Mouse (Mus musculus) MEL (cell line): ENCODE data around the gene Fscn1. TPM values are rescaled to one million over a fixed set of nuclear protein-coding genes. Genes with fewer than 3 reads are reported as not detected.

Experiments
- DNase-seq: peaks from one replicate; pipeline ENCODE4 v3.0.0; 2011; ENCODE audit warnings: low read depth, low spot score
- H3K27ac ChIP-seq: 2 replicates; pipeline ENCODE4 v1.5.1; 2012; ENCODE audit warnings: low read depth, mild to moderate bottlenecking, control low read depth, low read length, moderate library complexity; ENCODE audit not compliant: control insufficient read depth
- H3K27me3 ChIP-seq, 2 experiments: fragments of 150-350 bp in 1 of 2; sonication (generic) in 1 of 2; 2 replicates each; pipeline ENCODE4 v1.6.1; 2012; ENCODE audit warnings: low read length in 2 of 2, mild to moderate bottlenecking in 2 of 2, improper control_type of control experiment in 1 of 2, moderate library complexity in 1 of 2; ENCODE audit not compliant: insufficient read depth in 2 of 2, control insufficient read depth in 1 of 2
- H3K36me3 ChIP-seq, 2 experiments: 2 replicates each; pipeline ENCODE4 v1.6.1; 2012 to 2014; ENCODE audit warnings: low read length in 2 of 2, improper control_type of control experiment in 1 of 2, inconsistent platforms in 1 of 2, mild to moderate bottlenecking in 1 of 2; ENCODE audit not compliant: insufficient read depth in 2 of 2, control insufficient read depth in 1 of 2
- H3K4me1 ChIP-seq, 2 experiments: fragments of 150-350 bp in 1 of 2; sonication (generic) in 1 of 2; 2 replicates each; pipeline ENCODE4 v1.6.1; 2012; ENCODE audit warnings: low read length in 2 of 2, improper control_type of control experiment in 1 of 2, mild to moderate bottlenecking in 1 of 2; ENCODE audit not compliant: insufficient read depth in 2 of 2, control insufficient read depth in 1 of 2
- H3K4me3 ChIP-seq, 2 experiments: fragments of 150-350 bp in 1 of 2; sonication (generic) in 1 of 2; 2 replicates each; pipeline ENCODE4 v1.5.1; 2012; ENCODE audit warnings: low read depth in 2 of 2, low read length in 2 of 2, mild to moderate bottlenecking in 2 of 2, moderate library complexity in 2 of 2, control low read depth in 1 of 2, improper control_type of control experiment in 1 of 2; ENCODE audit not compliant: control insufficient read depth in 1 of 2, insufficient read depth in 1 of 2
- H3K79me2 ChIP-seq: 2 replicates; pipeline ENCODE4 v1.6.1; 2012; ENCODE audit warnings: mild to moderate bottlenecking, low read length, moderate library complexity; ENCODE audit not compliant: control insufficient read depth, poor library complexity, insufficient read depth
- H3K9ac ChIP-seq: 2 replicates; pipeline ENCODE4 v1.6.1; 2012; ENCODE audit warnings: low read depth, mild to moderate bottlenecking, control low read depth, low read length, moderate library complexity; ENCODE audit not compliant: control insufficient read depth, poor library complexity, severe bottlenecking
- H3K9me3 ChIP-seq: fragments of 150-350 bp; sonication (generic); replicated peaks from 2 replicates; pipeline ENCODE4 v1.6.1; 2012; ENCODE audit warnings: mild to moderate bottlenecking, low read length, improper control_type of control experiment, moderate library complexity; ENCODE audit not compliant: insufficient read depth
- BHLHE40 ChIP-seq: IDR thresholded peaks from 2 replicates; pipeline ENCODE4 v1.6.1; 2012; ENCODE audit warnings: low read depth, mild to moderate bottlenecking, inconsistent platforms, low read length, improper control_type of control experiment, borderline replicate concordance
- CHD2 ChIP-seq: IDR thresholded peaks from 2 replicates; pipeline ENCODE4 v1.6.1; 2011; ENCODE audit warnings: low read length, improper control_type of control experiment
- E2F4 ChIP-seq: IDR thresholded peaks from 2 replicates; pipeline ENCODE4 v1.6.1; 2011; ENCODE audit warnings: low read depth, low read length, improper control_type of control experiment, borderline replicate concordance
- ELF1 ChIP-seq: IDR thresholded peaks from 2 replicates; pipeline ENCODE4 v1.6.1; 2014; ENCODE audit warnings: low read depth, mild to moderate bottlenecking, inconsistent platforms, low read length, improper control_type of control experiment, moderate library complexity
- EP300 ChIP-seq, 2 experiments: IDR thresholded peaks; 2 replicates each; pipeline ENCODE4 v1.6.1; 2011; ENCODE audit warnings: improper control_type of control experiment in 2 of 2, low read length in 2 of 2, low read depth in 1 of 2, mild to moderate bottlenecking in 1 of 2
- ETS1 ChIP-seq: IDR thresholded peaks from 2 replicates; pipeline ENCODE4 v1.6.1; 2012; ENCODE audit warnings: low read depth, mild to moderate bottlenecking, inconsistent platforms, low read length, improper control_type of control experiment, moderate library complexity
- GABPA ChIP-seq: IDR thresholded peaks from 2 replicates; pipeline ENCODE4 v1.6.1; 2012; ENCODE audit warnings: low read depth, mild to moderate bottlenecking, inconsistent platforms, low read length, improper control_type of control experiment, moderate library complexity
- HCFC1 ChIP-seq: IDR thresholded peaks from 2 replicates; pipeline ENCODE4 v1.6.1; 2012; ENCODE audit warnings: low read depth, mild to moderate bottlenecking, inconsistent platforms, low read length, improper control_type of control experiment, moderate library complexity
- MAFK ChIP-seq: IDR thresholded peaks from 2 replicates; pipeline ENCODE4 v1.6.1; 2011; ENCODE audit warnings: low read depth, mild to moderate bottlenecking, low read length, improper control_type of control experiment, borderline replicate concordance
- MAZ ChIP-seq: IDR thresholded peaks from 2 replicates; pipeline ENCODE4 v1.6.1; 2012; ENCODE audit warnings: low read depth, mild to moderate bottlenecking, inconsistent platforms, low read length, improper control_type of control experiment
- MXI1 ChIP-seq: IDR thresholded peaks from 2 replicates; pipeline ENCODE4 v1.6.1; 2011; ENCODE audit warnings: mild to moderate bottlenecking, low read depth, low read length, improper control_type of control experiment
- MYB ChIP-seq: IDR thresholded peaks from 2 replicates; pipeline ENCODE4 v1.6.1; 2011; ENCODE audit warnings: mild to moderate bottlenecking, low read depth, low read length, improper control_type of control experiment
- NRF1 ChIP-seq: IDR thresholded peaks from 2 replicates; pipeline ENCODE4 v1.6.1; 2014; ENCODE audit warnings: low read depth, mild to moderate bottlenecking, inconsistent platforms, low read length, improper control_type of control experiment, moderate library complexity; ENCODE audit not compliant: poor library complexity, insufficient read depth, severe bottlenecking
- POLR2A ChIP-seq, 2 experiments: IDR thresholded peaks; 2 replicates each; pipeline ENCODE4 v1.6.1; 2011 to 2012; ENCODE audit warnings: low read length in 2 of 2, mild to moderate bottlenecking in 2 of 2, control low read depth in 1 of 2, improper control_type of control experiment in 1 of 2, low read depth in 1 of 2, moderate library complexity in 1 of 2; ENCODE audit not compliant: control insufficient read depth in 1 of 2, insufficient read depth in 1 of 2, poor library complexity in 1 of 2
- POLR2AphosphoS2 ChIP-seq: IDR thresholded peaks from 2 replicates; pipeline ENCODE4 v1.6.1; 2011; ENCODE audit warnings: low read length, improper control_type of control experiment
- POLR2AphosphoS5 ChIP-seq: IDR thresholded peaks from 2 replicates; pipeline ENCODE4 v1.6.1; 2012; ENCODE audit warnings: low read depth, borderline replicate concordance, mild to moderate bottlenecking, inconsistent platforms, low read length, moderate library complexity, mixed read lengths
- RAD21 ChIP-seq: IDR thresholded peaks from 2 replicates; pipeline ENCODE4 v1.6.1; 2011; ENCODE audit warnings: mild to moderate bottlenecking, low read depth, low read length, improper control_type of control experiment
- RCOR1 ChIP-seq: IDR thresholded peaks from 2 replicates; pipeline ENCODE4 v1.6.1; 2012; ENCODE audit warnings: low read depth, mild to moderate bottlenecking, inconsistent platforms, low read length, improper control_type of control experiment
- TAL1 ChIP-seq: IDR thresholded peaks from 2 replicates; pipeline ENCODE4 v1.6.1; 2012; ENCODE audit warnings: mild to moderate bottlenecking, inconsistent platforms, low read length, moderate library complexity, mixed read lengths
- TBP ChIP-seq: IDR thresholded peaks from 2 replicates; pipeline ENCODE4 v1.8.0; 2011; ENCODE audit warnings: low read depth, low read length, improper control_type of control experiment
- TCF12 ChIP-seq: IDR thresholded peaks from 2 replicates; pipeline ENCODE4 v1.6.1; 2014; ENCODE audit warnings: low read depth, mild to moderate bottlenecking, inconsistent platforms, low read length, improper control_type of control experiment, moderate library complexity
- USF1 ChIP-seq: IDR thresholded peaks from 2 replicates; pipeline ENCODE4 v1.6.1; 2014; ENCODE audit warnings: low read depth, mild to moderate bottlenecking, inconsistent platforms, low read length, improper control_type of control experiment, moderate library complexity
- USF2 ChIP-seq, 2 experiments: IDR thresholded peaks; 2 replicates each; pipeline ENCODE4 v1.6.1; 2011 to 2012; ENCODE audit warnings: improper control_type of control experiment in 2 of 2, low read length in 2 of 2, borderline replicate concordance in 1 of 2, inconsistent platforms in 1 of 2, low read depth in 1 of 2, mild to moderate bottlenecking in 1 of 2; ENCODE audit not compliant: insufficient read depth in 1 of 2
- ZKSCAN1 ChIP-seq: IDR thresholded peaks from 2 replicates; pipeline ENCODE4 v1.6.1; 2012; ENCODE audit warnings: low read depth, mild to moderate bottlenecking, inconsistent platforms, low read length, improper control_type of control experiment, moderate library complexity
- polyA plus RNA-seq, 2 experiments: library from polyadenylated mRNA; stranded (reverse) in 1 of 2; unstranded in 1 of 2; fragments of >175 nt in 1 of 2; fragments of >200 nt in 1 of 2; gene quantifications; 2 replicates each; pipeline versions ENCODE4 v1.2.1 to v1.2.4; 2012; ENCODE audit warnings: low replicate concordance in 2 of 2, low read depth in 1 of 2; ENCODE audit not compliant: insufficient read length in 2 of 2, insufficient read depth in 1 of 2, missing spikeins in 1 of 2
- total RNA-seq: library from RNA; depleted of rRNA; stranded (reverse); fragments of 300-350 nt; gene quantifications from 2 replicates; pipeline ENCODE4 v1.2.3, GENCODE M21; 2012

Gene Fscn1
- total and polyA plus RNA-seq, 3 experiments = not detected

GRCm38 (mm10) chr5:142956956-142957703 lies 3.0 kb upstream of the Fscn1 start:
- Histone ChIP-seq H3K27me3 (no peaks in the 10 kb centered on the region), H3K4me1 (no peaks in the 10 kb centered on the region)

GRCm38 (mm10) chr5:142958464-142958863 lies 1.7 kb upstream of the Fscn1 start:
- TF ChIP-seq MXI1 (no peak), TAL1 (no peak), MAFK (no peak), CHD2 (no peak), MYB (no peak), ELF1 (no peak), POLR2AphosphoS5 (no peak), HCFC1 (no peak), E2F4 (no peak), ZKSCAN1 (no peak)
- TF ChIP-seq, all 39 proteins: peak for 0
- no peak for DNase-seq
- H3K79me2 ChIP-seq = no peaks in the 10 kb centered on the region
- H3K27me3 ChIP-seq = no peaks in the 10 kb centered on the region
- no peak overlapping the region for H3K9ac ChIP-seq
- no peak overlapping the region for H3K27ac ChIP-seq
- no peaks in the 10 kb centered on the region for H3K36me3 ChIP-seq
- H3K9me3 ChIP-seq = no peaks in the 10 kb centered on the region
- no peaks in the 10 kb centered on the region for H3K4me1 ChIP-seq
- no peak overlapping the region for H3K4me3 ChIP-seq

More at GRCm38 (mm10) chr5:142956956-142957703, 3.0 kb upstream of the Fscn1 start:
- H3K9me3 ChIP-seq = no peaks in the 10 kb centered on the region
- no peak overlapping the region for H3K27ac ChIP-seq
- H3K36me3 ChIP-seq = no peaks in the 10 kb centered on the region
- H3K4me3 ChIP-seq = no peak overlapping the region
- DNase-seq = no peak
- no peak overlapping the region for H3K9ac ChIP-seq
- no peak for TF ChIP-seq USF1
- TF ChIP-seq ETS1 = no peak
- no peak for TF ChIP-seq POLR2AphosphoS5
- TF ChIP-seq TBP = no peak
- no peak for TF ChIP-seq POLR2AphosphoS2
- TF ChIP-seq MAZ = no peak
- TF ChIP-seq RCOR1 = no peak
- TF ChIP-seq ZKSCAN1 = no peak
- TF ChIP-seq RAD21 = no peak
- TF ChIP-seq TCF12 = no peak
- TF ChIP-seq MXI1 = no peak
- no peak for TF ChIP-seq BHLHE40
- TF ChIP-seq GABPA = no peak
- no peak for TF ChIP-seq POLR2A (IDR thresholded peaks at IDR 0.05; ENCODE audit: control insufficient read depth in 1 of 2, insufficient read depth in 1 of 2, low read depth in 1 of 2, low read length in 2 of 2, poor library complexity in 1 of 2)
- no peak for TF ChIP-seq EP300 (IDR thresholded peaks at IDR 0.05; ENCODE audit: low read depth in 1 of 2, low read length in 2 of 2)
- no peak for TF ChIP-seq NRF1
- no peak for TF ChIP-seq USF2 (IDR thresholded peaks at IDR 0.05; ENCODE audit: borderline replicate concordance in 1 of 2, insufficient read depth in 1 of 2, low read depth in 1 of 2, low read length in 2 of 2)
- H3K79me2 ChIP-seq = no peaks in the 10 kb centered on the region
